Mouse (Mus musculus) C3H10T1/2 (cell line): Measurements from ENCODE around the gene Moxd2. TPM values are rescaled to one million over a fixed set of nuclear protein-coding genes. Genes with fewer than 3 reads are reported as not detected.

ENCODE experiments used
- polyA plus RNA-seq, 2 experiments: library from polyadenylated mRNA; unstranded; fragments of >200 nt; fragmentation: generic; extraction: Trizol; gene quantifications; one replicate each; pipeline ENCODE4 v1.2.1; 2012; ENCODE audit warnings: missing spikeins in 2 of 2

The Moxd2 gene
- not detected for polyA plus RNA-seq

DNA sequence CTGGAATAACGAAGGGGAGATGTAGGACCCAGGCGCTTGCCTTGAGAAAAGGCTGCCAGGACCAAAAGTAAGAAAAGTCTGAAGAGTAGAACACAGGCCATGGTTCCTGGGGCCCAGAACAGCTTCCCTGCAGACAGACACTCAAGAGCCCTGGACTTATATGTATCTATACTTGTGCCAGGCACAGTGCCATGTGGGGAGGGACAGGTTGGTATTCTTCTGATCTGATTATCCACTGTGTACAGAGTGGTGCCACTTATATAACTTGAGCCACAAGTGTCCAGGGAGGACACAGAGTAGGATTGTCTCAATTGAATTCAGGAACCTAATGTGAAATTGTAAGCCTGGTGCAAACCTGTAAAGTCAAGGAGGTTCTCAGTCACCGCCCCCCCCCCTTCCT is at the start of gene Moxd2:
Gene Moxd2 (minus strand): TSS at position 101 of the 400 bp plus-strand sequence.

DNA sequence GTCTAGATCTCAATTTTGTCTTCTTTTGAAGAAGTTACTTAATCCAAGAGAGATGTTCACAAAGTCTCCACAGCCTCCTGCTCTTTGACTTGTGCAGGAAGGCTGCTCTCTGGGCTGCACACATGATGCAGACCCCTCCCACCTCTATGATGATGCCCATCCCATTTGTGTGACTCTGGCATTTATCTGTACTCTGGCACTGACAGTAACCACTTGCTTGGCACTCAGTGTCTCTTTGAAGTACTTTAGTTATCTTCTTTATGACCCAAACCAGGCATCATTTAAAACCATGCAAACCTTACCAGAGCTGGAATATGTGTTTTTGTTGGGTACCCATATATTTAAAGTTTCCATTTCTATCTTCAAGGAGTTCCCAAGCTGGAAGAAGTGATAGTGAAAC is 13.0 kb upstream of the Moxd2 start, which contains the start of gene Prss58:
Gene Prss58 (minus strand): TSS at position 101 of the 400 bp plus-strand sequence.

Other genes starting within 250 kb of the Moxd2 start
- gene Prss58, start 12.9 kb upstream of the Moxd2 start, polyA plus RNA-seq: not detected
- gene 1700074P13Rik, start 53.1 kb upstream of the Moxd2 start, polyA plus RNA-seq: not detected
- not detected for gene Gm4744, start 64.4 kb upstream of the Moxd2 start, polyA plus RNA-seq
- gene 1810009J06Rik, start 77.3 kb upstream of the Moxd2 start, polyA plus RNA-seq: not detected
- gene Gm2663, start 112.0 kb upstream of the Moxd2 start, polyA plus RNA-seq: not detected
- under 1 TPM in 1 of 2 experiments, not detected in 1; 0.01 TPM for gene 2210010C04Rik, start 148.0 kb upstream of the Moxd2 start, polyA plus RNA-seq